Mouse (Mus musculus) lung, postnatal 14 days (tissue): Measurements from ENCODE around the gene Cd200.
"Not testable (repeated sequence)": the region's sequence is repeated elsewhere in the genome, so short reads cannot be mapped to it uniquely, and the experiment has no call there.

Experiments
- DNase-seq: peaks from one replicate; pipeline ENCODE4 v3.0.0; 2021

The Cd200 gene

DNA sequence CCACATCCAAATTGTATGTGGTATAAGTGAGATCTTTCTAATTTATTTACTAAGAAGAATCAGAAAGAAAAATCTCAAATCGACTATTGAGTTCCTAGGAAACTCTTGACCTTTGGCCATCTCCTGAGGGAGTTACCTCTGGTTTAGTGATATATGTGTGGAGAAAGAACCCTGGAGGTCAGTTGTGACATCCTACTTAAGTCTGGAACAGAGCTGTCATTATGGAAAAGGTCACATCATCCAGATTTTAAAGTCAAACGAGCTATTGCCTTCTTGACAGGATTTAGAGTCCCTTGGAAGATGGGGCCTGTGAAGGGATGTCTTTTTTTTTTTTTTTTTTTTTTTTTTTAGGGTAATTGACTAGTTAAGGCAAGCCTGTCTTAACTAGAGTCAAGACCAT, 32.0 kb downstream of the Cd200 start:
- no peak for DNase-seq

DNA sequence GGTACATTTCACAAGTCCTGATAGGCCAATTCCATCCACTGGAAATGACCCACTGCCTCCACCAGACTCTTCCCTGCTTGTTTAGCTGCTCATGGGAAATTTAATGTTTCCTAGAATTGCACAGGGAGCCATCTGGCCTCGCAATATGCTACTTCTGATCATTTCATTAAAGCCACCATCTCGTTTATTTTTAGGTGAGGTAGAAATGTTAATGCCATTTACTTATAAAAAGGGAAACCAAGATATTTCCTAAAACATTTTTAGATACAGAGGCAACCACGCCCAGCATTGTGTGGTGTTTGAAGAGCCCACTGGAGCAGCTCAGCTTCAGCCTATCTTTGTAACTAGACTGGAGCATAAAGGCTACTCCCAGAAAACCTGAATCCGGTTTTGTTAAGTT, 32.6 kb downstream of the Cd200 start:
- no peak for DNase-seq

DNA sequence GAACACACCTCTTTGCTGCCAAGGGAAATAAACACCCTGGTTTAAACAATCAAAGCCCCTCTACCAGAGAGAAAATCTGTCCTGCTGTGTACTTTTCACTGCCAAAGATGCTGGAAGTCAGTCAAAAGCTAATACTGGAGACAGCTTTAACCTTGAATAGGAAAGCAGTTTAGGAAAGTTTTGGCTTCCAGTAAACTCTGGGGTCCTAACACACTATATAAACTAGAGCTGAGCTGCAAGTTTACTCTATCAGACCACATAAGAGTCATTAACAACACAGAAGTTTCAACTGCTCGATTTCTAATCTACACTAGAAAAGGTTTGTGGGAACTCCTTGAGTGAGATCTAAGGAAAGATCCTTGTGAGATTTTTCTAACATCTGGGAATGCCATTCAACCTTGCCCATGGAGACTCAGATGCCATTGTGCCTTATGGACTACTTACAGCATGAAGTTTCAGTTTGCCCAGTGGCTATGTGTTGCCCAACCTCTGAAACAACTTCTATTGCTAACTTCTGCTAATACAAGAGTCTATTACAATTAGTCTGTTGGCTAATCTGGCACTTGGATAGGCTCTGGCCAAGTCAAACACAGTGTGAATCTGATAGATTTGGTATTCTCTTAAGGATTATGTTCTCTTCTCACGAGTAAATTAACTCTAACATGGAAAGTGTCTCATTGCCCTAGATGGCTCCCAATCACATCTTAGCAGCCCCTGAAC, 33.2 kb downstream of the Cd200 start:
- no peak for DNase-seq

DNA sequence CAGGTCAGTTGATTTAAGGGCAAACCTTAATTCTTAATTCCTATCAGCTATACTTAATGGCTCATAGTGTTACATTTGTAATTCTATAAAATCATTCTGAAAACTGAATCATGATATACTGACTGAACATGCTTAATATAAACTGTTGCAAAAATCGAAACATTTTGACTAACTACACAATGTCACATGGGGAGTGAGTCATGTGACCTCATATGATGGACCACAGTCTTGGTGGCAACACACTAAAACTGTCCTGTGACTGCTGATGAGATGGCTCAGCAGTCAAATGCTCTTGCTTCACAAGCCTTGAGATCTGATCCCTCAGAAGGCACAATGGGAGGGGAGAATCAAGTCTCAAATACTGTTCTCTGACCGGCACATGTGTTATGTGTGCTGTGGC, 34.8 kb downstream of the Cd200 start:
- DNase-seq, result no peak

DNA sequence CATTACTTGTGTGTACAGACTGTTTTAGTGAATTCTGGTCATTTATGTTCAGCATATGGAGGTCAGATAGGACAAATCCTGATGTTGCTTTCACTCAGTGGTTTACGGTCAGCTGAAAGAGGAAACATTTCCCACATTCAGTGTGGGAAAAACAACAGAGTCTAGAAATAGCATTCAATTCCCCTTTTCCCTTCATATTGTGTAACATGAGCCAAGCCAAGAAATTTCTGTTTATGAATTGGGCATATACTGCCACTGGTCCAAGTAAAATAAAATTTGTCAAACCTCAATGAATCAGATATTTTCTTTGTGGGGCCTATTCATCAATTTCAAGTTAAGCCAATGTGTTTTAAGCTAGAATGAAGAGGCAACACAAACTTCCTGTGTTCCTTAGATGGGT, 37.8 kb downstream of the Cd200 start:
- no peak for DNase-seq

DNA sequence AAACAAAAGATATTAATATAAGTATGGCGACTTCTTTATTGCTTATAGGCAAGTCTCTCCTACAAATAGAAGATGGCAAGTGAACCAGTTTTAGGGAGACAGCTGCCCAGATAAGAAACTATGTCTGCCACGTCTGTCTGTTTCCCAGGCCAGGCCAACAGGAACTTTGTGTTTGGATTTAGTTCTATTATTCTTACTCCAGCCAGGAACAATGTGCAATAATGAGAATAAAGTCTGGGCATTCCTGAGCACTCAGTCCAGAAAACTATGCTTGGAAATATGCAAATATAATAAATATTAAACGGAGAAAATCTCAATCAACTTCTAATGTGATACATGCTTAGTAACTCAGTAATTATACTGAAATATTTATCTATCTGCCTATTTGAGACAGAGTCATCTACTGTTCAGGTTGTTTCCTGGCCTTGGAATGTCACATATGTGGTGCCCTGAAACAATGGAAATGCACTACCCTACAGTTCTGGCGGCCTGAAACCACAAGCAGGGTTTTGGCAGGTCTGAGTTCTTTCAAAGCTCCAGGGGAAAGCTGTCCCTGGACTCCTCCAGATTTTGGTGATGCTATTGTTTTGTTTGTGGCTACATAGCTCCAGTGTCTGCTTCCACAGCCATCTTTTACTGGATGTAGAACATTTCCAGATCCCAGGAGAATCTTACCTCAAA, 39.4 kb downstream of the Cd200 start:
- no peak for DNase-seq

DNA sequence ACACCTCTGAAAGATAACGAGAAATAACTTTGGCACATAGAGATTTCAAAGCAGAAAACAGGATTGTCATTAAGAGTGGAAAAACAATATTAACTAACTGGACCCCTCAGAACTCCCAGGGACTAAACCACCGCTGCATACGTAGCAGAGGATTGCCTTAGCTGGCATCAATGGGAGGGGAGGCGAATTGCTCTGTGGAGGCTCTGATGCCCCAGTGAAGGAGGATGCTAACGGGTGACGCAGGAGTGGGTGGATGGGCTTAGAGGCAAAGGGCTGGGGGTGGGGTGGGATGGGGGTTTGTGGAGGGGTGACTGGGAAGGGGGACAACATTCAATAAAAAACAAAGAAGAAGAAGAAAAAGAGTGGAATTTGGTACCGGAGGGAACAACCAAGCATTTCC, 42.7 kb downstream of the Cd200 start:
- DNase-seq, result no peak

DNA sequence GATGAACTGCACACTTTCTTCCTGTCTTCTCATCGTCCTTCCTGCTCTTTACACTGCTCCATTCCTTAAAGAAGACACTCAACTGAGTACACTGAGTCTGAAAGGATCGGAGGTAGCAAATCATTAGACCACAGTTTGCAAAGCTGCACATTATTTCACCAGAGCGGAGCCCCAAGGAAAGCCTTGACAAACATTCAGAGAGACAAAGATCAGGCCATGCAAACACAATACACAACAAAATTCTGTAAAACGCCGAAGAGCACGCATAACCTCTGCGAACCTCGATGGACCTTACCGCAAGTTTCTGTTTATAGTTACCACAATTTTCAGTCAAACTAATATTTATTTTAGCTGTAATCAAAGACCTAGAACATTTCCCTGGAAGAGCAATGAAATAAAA, 43.5 kb downstream of the Cd200 start:
- no peak for DNase-seq

DNA sequence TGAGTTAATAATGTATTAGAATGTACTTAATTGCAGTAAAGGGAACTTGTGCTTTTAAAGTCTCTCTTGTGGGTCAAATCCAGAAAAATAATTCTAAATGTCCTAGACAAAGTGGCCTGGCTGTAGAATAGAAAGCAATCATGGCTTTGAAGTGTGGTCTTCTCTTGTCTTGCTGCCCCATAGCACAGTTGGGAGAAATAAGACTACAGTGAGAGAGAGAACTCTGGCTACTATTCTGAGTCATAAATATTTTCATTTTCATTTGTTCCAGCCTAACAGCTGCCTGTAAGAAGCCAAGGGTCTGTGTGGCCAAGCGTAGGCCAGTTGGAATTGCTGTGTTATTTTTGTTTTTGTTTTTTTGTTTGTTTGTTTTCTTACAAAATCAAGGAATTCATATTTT, 44.2 kb downstream of the Cd200 start:
- DNase-seq, result no peak

DNA sequence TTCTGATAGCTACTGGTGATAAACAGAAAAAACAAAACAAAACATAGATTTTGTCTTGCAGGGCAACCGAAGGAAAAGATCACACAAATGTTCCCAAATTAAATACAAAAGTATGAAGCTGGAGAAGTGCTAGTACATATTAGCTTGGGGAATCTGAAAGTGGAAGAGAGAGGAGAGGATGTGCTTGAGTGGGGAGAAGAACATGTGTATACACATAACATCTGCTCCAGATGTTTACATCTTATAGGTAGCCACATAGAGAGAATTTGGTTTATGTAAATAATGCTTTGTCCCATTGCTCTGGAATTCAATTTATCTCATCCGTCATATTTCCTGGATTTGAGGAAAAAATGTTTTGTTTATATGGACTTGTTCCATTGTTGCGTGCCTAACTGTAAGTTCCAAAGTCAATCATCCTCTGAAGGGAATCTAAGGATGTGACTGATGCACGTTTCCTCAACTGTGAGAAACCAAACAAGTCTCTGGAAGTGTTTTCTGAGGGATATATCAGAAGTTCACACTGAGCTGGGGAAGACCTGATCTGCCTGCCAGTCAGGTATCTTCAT, 45.3 kb downstream of the Cd200 start:
- DNase-seq, result no peak

DNA sequence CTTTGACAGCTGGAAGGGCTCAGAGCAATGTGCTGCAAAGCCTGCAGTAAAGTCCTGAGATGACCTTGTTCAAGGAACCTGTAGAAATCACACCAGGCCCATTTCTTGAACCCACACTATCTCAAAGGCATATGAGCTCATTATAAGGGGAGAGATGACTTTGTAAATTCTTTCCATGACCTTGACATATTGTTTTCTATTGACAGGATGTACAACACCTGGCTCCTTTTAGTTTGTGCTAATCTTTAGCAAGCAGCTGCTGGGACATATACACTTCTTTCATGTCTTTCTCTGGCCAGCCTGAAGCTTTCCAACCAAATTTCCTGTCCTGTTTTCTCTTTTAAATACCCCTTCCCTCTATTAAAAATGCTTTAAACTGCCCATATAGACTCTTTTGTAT, 47.4 kb downstream of the Cd200 start:
- no peak for DNase-seq

DNA sequence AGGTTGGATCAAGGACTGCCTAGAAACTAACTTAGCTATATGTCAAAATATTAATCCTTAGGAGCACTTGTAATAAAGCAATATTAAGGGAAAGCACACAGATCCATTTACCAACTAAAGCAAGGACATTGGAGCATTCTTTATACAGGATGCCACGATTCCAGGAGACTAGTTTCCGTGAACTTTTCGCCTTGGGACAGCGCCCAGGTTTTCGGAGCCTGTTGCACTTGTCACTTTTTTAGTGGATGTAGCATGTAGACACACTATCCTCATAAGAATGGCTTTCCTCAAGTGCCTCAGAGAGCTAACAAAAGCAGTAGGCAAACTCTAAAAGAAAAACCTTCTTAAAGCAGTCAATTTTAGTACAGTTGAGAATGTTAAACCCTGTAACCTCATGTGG, 50.4 kb downstream of the Cd200 start:
- not testable (repeated sequence) for DNase-seq

DNA sequence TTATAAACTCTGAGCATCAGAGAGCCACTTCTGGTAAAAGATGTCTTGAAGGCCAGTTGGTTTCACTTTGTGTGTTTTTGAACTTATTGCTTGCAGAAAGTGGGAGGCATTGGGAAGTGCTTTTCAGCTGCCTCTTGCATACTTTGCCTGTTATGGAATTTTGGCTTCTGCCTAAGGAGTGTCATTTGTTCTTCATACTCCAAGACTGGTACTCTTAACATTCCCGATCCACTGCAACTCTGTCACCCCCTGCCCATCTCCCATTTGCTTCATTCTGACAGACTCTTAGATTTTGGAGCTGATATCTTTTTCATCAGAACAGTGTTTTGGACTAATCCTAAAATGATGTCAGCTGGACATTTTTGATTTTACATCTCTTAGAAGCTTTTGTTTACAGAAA, 51.7 kb downstream of the Cd200 start:
- no peak for DNase-seq

DNA sequence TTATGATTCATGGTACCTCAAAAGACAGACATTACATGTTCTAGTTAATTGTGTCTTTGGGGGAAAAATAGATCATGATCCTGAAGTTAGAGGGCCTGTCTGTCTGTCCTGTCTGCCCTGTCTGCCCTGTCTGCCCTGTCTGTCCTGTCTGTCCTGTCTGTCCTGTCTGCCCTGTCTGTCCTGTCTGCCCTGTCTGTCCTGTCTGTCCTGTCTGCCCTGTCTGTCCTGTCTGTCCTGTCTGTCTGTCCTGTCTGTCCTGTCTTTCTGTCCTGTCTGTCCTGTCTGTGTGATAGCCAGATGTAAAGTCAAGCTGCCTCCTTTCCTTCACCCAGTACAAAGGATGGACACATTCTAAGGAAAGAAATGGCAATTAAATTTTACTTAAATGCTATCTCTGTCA, 56.0 kb downstream of the Cd200 start:
- DNase-seq, result no peak

DNA sequence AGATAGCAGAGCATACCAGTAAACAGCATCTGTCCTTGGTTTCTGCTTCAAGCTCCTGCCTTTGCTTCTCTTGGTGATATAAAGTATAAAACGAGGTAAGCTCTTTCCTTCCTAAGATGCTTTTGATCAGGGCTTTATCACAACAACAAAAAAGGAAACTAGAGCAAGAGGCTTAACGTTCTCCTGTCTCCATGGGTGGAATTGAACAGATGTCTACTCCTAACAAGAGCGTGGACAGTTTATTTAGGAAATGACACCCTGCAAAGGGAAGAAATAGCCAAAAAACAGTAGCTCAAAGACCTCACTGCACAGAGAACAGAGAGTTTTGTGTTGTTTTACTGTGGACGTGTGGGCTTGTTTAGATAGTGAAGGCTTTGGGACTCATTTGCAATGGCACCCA, 58.1 kb downstream of the Cd200 start:
- no peak for DNase-seq

DNA sequence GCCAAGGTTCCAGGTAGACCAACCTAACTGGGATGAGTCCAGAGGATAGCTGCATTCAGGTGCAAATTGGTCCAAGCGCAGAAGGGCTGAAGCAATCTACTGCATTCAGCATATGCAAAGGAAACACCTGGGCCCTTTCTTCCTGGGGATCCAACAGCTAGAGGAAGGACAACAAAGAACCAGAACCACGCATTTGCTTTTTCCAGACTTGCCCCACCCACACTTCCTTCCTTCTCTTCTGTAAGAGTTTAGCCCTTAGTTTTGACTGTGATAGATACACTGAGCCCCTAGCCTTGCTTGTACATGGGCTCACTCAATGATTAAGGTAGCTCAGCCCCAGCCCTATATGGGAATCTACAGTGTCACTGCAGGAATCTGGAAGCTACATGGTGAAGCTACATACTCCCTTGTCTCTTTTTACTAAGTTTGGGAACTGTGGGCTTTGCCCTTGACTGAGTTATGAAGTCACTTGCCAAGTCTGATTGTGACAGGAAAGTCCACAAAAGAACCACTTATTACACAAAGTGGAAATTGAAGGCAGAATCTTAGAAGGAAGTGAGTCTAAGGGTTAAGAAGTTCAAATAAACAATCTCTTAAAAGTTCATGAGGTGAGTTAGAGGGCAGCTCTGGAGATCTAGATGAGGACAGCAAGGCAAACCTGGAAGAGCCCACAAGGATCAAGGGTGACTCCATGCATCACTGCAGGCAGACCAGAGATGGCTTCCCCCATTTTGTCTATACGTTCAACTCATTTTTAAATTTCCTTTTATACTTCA, 59.1 kb downstream of the Cd200 start:
- DNase-seq, result no peak

DNA sequence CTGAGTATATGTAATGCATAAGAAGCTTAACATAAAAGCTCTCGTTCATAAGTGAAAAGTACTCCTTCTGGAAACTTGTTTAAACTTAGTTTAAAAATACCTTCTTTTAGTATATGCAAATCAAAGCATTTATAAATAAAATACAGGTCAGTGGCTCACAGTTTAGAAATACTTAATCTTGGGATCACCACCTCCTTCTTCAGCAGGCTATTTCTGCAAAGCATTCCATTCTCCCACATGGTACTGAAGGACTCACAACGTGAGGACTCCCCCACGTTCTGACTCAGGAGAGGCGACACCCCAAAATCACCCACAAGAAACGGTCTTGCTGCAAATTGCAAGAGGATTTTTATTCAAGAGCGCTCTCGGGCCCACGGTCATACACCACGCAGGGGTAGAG, 60.6 kb downstream of the Cd200 start:
- not testable (repeated sequence) for DNase-seq

DNA sequence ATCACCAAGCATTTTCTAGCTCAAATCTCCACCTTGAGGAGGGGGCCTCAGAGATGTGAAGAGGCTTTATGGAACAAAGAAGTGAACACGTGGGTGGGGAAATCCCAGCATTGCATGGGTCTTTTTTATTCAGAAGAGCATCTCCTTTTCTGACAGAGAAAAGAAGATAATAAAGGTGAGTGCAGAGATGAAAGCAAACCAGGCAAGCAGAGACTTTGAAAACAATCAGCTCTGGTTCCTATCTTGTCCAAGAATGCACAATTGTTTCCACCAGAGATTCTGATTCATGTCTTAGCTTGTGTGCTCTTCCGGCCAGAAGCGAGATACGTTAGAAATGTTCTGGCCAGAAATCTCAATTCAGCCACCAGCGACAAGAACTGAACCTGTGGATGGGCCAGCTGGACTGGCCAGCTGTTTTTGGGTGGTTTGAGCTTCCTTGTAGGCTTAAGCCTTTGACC, 61.9 kb downstream of the Cd200 start:
- no peak for DNase-seq

DNA sequence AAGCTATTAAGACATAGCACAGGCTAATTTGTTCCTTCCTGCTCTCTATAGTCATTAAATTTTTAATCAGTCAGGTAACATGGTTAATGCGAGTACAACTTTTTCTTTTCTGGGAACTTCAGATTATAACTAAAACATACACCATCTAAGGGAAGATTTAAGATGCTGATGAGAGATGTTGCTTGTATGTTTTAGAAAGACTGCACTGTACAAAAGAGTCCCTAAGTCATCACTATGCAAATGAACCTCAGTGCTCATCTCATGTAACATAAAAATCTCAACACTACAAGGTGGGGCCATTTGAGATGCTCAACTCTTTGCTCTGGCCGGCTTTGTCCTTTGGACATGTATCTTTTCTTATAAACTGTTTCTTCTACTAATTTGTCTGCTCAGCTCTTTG, 62.5 kb downstream of the Cd200 start:
- DNase-seq, result no peak

DNA sequence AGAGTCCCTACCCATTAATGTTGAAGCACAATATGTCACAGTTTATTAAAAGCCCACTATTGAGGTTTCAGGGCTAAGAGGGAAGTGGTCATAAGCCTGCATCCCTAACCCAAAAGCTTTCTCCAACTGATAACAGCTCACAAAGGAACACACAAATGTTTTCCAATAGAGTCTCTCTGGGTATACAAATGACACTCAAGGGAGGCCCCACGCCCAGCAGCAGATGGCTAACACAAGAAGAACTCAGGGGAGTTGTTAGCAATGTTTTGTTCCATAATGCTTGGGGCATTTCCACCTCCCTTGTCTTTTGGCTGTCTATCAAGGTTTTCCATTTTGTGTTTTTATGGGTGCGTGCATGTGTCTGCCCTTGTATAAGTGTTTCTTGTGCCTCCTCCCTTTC, 64.0 kb downstream of the Cd200 start:
- no peak for DNase-seq

DNA sequence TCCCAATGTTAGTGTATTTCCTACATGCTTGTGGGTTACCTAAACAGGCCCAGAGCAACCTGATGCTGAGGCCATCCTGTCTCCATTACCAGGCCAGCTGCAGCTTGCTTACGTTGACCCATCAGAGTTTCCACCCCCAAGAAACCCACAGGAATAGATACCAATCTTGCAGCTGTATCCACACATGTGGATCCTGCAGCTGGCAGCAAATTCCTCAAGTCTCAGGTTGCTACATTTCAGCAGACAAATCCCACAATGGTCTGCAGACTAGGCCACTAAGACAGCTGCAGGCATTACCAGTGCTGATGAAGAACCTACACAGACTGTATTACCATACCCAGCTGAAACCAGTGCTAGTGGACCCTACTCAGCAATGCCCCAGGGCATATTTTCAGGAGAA, 72.4 kb downstream of the Cd200 start:
- no peak for DNase-seq

DNA sequence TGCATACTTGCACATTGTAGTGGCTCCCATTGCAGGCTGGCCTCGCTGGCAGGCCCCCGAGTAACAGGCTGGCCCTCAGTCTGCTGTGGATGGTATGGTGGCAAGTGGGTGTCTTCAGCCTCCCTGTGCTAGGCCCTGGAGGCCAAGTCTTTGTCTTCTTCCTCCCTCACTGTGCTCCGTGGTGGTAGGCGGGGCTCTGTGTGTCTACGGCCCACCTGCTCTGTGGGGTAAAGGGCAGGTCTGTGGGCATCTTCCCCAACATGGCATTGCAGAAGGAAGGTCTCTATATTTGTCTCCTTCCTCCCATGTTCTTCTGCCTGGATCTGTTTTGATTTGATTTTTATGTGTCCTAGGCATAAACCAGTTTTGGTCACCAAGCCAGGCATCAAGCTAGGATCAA, 74.0 kb downstream of the Cd200 start:
- no peak for DNase-seq

DNA sequence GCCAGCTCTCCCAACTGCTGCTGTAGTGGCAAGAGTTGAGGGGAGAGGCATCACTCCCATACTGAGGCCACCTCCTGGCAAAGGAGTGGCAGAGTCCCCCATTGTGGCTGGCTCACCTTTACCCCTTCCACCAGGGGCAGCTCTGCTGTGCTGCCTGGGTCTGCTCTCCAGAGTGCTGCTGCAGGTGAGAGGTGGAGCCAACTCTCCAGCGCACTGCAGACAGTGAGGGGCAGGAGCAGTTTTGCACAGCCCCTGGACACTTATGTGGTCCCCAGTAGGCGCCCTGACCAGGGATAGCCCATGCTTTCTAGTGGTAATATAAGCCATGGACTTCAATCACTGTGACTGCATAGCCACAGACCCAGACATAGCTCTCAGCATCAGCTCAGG, 74.5 kb downstream of the Cd200 start:
- no peak for DNase-seq
